Mouse (Mus musculus) hindbrain, embryonic 16.5 days (tissue): ENCODE measurements around the gene Tor1aip2. TPM values are rescaled to one million over a fixed set of nuclear protein-coding genes. Genes with fewer than 3 reads are reported as not detected.

Source experiments
- ATAC-seq: fragments of 200-750 bp; cut with Nextera tagmentation; 2 replicates; pipeline ENCODE4 v1.8.0; 2017; ENCODE audit warnings: moderate TSS enrichment, moderate library complexity
- H3K27ac ChIP-seq: fragments of 300-500 bp; sonication (generic); 2 replicates; pipeline ENCODE4 v1.5.1; 2014; ENCODE audit warnings: low read depth, mild to moderate bottlenecking, control low read depth, low read length, moderate library complexity
- H3K27me3 ChIP-seq: fragments of 300-500 bp; sonication (generic); replicated peaks from 2 replicates; pipeline ENCODE4 v1.6.1; 2014; ENCODE audit warnings: low read length; ENCODE audit not compliant: control insufficient read depth, insufficient read depth
- H3K36me3 ChIP-seq: fragments of 300-500 bp; sonication (generic); 2 replicates; pipeline ENCODE4 v1.6.1; 2014; ENCODE audit warnings: mild to moderate bottlenecking, low read length, moderate library complexity, mixed read lengths; ENCODE audit not compliant: control insufficient read depth, insufficient read depth
- H3K4me1 ChIP-seq: fragments of 300-500 bp; sonication (generic); 2 replicates; pipeline ENCODE4 v1.6.1; 2014; ENCODE audit warnings: low read depth, low read length; ENCODE audit not compliant: control insufficient read depth, insufficient read depth
- H3K4me2 ChIP-seq: fragments of 300-500 bp; sonication (generic); 2 replicates; pipeline ENCODE4 v1.6.1; 2014; ENCODE audit warnings: mild to moderate bottlenecking, low read length, control low read depth, moderate library complexity
- H3K4me3 ChIP-seq: fragments of 300-500 bp; sonication (generic); 2 replicates; pipeline ENCODE4 v1.5.1; 2014; ENCODE audit warnings: mild to moderate bottlenecking, low read length, control low read depth, moderate library complexity
- H3K9ac ChIP-seq: fragments of 300-500 bp; sonication (generic); 2 replicates; pipeline ENCODE4 v1.6.1; 2014; ENCODE audit warnings: low read depth, mild to moderate bottlenecking, control low read depth, low read length, moderate library complexity
- H3K9me3 ChIP-seq: fragments of 300-500 bp; sonication (generic); 2 replicates; pipeline ENCODE4 v1.6.1; 2014; ENCODE audit warnings: mild to moderate bottlenecking, low read length, moderate library complexity; ENCODE audit not compliant: control insufficient read depth
- WGBS: fragments of 180-500 bp; shearing (Covaris S2); extraction: QIAGEN DNeasy Blood & Tissue Kit; methylation state at CpG from one replicate; pipeline ENCODE4 v1.1.7; 2014; 5-methylcytosine and 5-hydroxymethylcytosine counted together
- polyA plus RNA-seq: library from polyadenylated mRNA; unstranded; fragments of >200 nt; fragmentation: Nextera tagmentation; extraction: Ambion mirVana; gene quantifications from 2 replicates; pipeline ENCODE4 v1.2.1, GENCODE M21; 2015

Gene Tor1aip2
- polyA plus RNA-seq, 1 experiment from 2014 or later: 63.9 TPM

GRCm38 (mm10) chr1:156062193-156062592 lies 27.0 kb downstream of the Tor1aip2 start:
- no peaks in the 10 kb centered on the region for H3K9me3 ChIP-seq
- no peak for ATAC-seq
- H3K4me1 ChIP-seq: no peaks in the 10 kb centered on the region
- H3K27ac ChIP-seq: no peak overlapping the region
- no peak overlapping the region for H3K9ac ChIP-seq
- H3K27me3 ChIP-seq: no peaks in the 10 kb centered on the region
- H3K36me3 ChIP-seq: peaks cover 15% of the 10 kb centered on the region
- no peak overlapping the region for H3K4me2 ChIP-seq
- 91% methylated on average over 4 of the region's 4 CpGs for WGBS
- no peak overlapping the region for H3K4me3 ChIP-seq

- H3K27me3 ChIP-seq: no peaks in the 10 kb centered on the region
- no peak overlapping the region for H3K9ac ChIP-seq
- no peaks in the 10 kb centered on the region for H3K4me1 ChIP-seq
- H3K4me3 ChIP-seq: no peak overlapping the region
- 68% methylated on average over 3 of the region's 3 CpGs for WGBS
- no peak overlapping the region for H3K4me2 ChIP-seq
- H3K27ac ChIP-seq: no peak overlapping the region
- H3K9me3 ChIP-seq: no peaks in the 10 kb centered on the region
- H3K36me3 ChIP-seq: peaks cover 15% of the 10 kb centered on the region
- no peak for ATAC-seq
Observed at GRCm38 (mm10) chr1:156066133-156066532, 30.9 kb downstream of the Tor1aip2 start.

- Histone ChIP-seq H3K4me2 (no peak overlapping the region), H3K4me1 (no peaks in the 10 kb centered on the region), H3K27ac (no peak overlapping the region), H3K36me3 (no peaks in the 10 kb centered on the region; the same call in 1 of the 2 replicates), H3K9me3 (no peaks in the 10 kb centered on the region), H3K27me3 (no peaks in the 10 kb centered on the region), H3K4me3 (no peak overlapping the region), H3K9ac (no peak overlapping the region)
- 88% methylated on average over 14 of the region's 14 CpGs for WGBS
- no peak for ATAC-seq
Observed at GRCm38 (mm10) chr1:156070106-156070505, 34.9 kb downstream of the Tor1aip2 start.

GRCm38 (mm10) chr1:156073169-156073821 lies 38.1 kb downstream of the Tor1aip2 start:
- no peak overlapping the region for H3K4me2 ChIP-seq
- no peaks in the 10 kb centered on the region for H3K27me3 ChIP-seq
- ATAC-seq: no peak
- H3K36me3 ChIP-seq: no peaks in the 10 kb centered on the region
- H3K4me1 ChIP-seq: no peaks in the 10 kb centered on the region
- 67% methylated on average over 15 of the region's 15 CpGs for WGBS
- no peak overlapping the region for H3K27ac ChIP-seq
- no peak overlapping the region for H3K9ac ChIP-seq
- H3K4me3 ChIP-seq: no peak overlapping the region
- H3K9me3 ChIP-seq: no peaks in the 10 kb centered on the region

DNA sequence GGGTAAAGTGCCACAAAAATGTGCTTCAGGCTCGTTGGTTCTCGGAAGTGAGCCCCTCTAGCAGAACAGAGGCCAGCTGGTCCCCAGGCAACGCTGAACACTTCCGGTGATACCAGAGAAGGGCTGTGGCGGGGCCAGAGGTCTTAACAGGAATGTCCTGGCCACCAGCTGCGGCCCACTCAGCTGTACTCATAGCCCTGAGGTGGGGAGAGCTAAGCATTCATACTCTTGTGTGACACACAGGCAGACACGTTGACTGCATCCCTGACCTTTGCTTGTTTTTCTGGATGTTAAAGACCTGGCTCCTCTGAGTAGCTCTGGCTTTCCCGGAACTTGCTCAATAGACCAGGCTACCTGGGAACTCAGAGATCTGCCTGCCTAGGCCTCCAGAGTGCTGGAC lies 39.4 kb downstream of the Tor1aip2 start:
- H3K27ac ChIP-seq: no peak overlapping the region
- H3K36me3 ChIP-seq: no peaks in the 10 kb centered on the region
- H3K4me2 ChIP-seq: no peak overlapping the region
- no peak for ATAC-seq
- no peak overlapping the region for H3K9ac ChIP-seq
- H3K4me1 ChIP-seq: no peaks in the 10 kb centered on the region
- H3K4me3 ChIP-seq: no peak overlapping the region
- 49% methylated on average over 8 of the region's 8 CpGs for WGBS
- no peaks in the 10 kb centered on the region for H3K27me3 ChIP-seq
- no peaks in the 10 kb centered on the region for H3K9me3 ChIP-seq

DNA sequence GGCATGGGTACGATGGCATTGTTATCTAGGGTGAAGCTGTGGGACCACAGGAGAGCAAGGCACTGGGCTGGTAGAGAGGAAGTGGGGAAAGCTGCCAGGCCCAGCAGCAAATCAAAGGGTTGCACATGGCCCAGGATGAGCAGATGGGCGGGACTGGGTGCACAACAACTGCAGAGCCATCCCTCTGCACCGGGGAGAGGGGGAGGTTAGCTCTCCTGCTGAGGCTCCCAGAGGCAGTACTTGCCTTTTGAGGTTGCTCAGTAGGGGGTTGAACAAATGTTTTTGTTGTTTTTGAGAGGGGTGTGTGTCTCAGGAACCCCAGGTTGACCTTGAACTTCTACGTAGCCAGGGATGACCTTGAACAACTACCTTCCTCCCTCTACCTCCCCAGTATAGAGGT lies 41.3 kb downstream of the Tor1aip2 start:
- Histone ChIP-seq H3K9ac (no peak overlapping the region), H3K27ac (no peak overlapping the region), H3K4me1 (no peaks in the 10 kb centered on the region), H3K9me3 (no peaks in the 10 kb centered on the region), H3K4me3 (no peak overlapping the region), H3K4me2 (no peak overlapping the region), H3K27me3 (no peaks in the 10 kb centered on the region), H3K36me3 (no peaks in the 10 kb centered on the region)
- 44% methylated on average over 4 of the region's 4 CpGs for WGBS
- no peak for ATAC-seq

DNA sequence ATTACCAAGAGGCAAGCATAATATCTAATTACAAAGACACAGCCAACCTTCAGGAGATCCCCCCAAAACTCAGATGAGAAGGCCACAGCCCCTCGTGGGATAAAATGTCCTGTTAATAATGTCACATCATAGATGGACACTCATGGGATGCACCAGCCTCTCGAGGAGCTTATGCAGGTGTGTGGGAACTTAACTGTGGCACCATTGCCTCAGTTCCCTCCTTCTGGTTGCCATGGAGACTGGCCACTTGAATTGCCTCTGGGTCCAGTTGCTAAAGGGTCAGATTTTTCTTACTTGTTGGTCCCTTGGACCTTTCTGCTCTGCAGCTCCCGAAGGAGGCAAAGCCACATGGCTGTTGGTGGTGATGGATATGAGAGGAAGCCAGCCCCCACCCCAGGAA lies 42.5 kb downstream of the Tor1aip2 start:
- H3K27me3 ChIP-seq: no peaks in the 10 kb centered on the region
- no peak overlapping the region for H3K4me3 ChIP-seq
- no peaks in the 10 kb centered on the region for H3K4me1 ChIP-seq
- no peak overlapping the region for H3K27ac ChIP-seq
- no peaks in the 10 kb centered on the region for H3K36me3 ChIP-seq
- ATAC-seq: no peak
- no peaks in the 10 kb centered on the region for H3K9me3 ChIP-seq
- 60% methylated on average over 3 of the region's 3 CpGs for WGBS
- no peak overlapping the region for H3K4me2 ChIP-seq
- no peak overlapping the region for H3K9ac ChIP-seq

- Histone ChIP-seq H3K9me3 (no peaks in the 10 kb centered on the region), H3K27ac (no peak overlapping the region), H3K4me2 (no peak overlapping the region), H3K4me3 (no peak overlapping the region), H3K27me3 (no peaks in the 10 kb centered on the region), H3K36me3 (no peaks in the 10 kb centered on the region), H3K9ac (no peak overlapping the region), H3K4me1 (no peaks in the 10 kb centered on the region)
- ATAC-seq: no peak
- 71% methylated on average over 3 of the region's 3 CpGs for WGBS
Observed at GRCm38 (mm10) chr1:156084603-156085002, 49.4 kb downstream of the Tor1aip2 start.

DNA sequence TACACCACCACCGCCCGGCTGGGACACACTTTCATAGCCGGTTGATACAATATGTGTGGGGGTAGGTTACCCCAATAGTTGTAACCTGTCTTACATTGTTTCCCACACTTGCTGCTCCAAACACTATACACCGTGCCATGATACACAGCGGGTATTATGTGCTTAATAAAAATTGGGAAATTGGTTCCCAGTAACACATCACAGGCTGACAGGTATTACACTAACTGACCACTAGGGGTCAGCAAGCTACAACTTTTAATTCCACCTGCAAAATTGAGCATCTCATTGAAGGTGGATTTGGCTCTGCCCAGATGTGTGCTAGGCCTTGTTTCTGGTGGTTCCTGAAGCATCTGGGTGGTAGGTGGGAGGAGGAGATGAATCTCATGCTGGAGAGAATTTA lies 50.6 kb downstream of the Tor1aip2 start:
- Histone ChIP-seq H3K4me2 (no peak overlapping the region), H3K36me3 (no peaks in the 10 kb centered on the region), H3K9ac (no peak overlapping the region), H3K27me3 (no peaks in the 10 kb centered on the region), H3K4me1 (no peaks in the 10 kb centered on the region), H3K27ac (no peak overlapping the region), H3K4me3 (no peak overlapping the region), H3K9me3 (no peaks in the 10 kb centered on the region)
- 57% methylated on average over 5 of the region's 5 CpGs for WGBS
- ATAC-seq: peak; percentile 73

DNA sequence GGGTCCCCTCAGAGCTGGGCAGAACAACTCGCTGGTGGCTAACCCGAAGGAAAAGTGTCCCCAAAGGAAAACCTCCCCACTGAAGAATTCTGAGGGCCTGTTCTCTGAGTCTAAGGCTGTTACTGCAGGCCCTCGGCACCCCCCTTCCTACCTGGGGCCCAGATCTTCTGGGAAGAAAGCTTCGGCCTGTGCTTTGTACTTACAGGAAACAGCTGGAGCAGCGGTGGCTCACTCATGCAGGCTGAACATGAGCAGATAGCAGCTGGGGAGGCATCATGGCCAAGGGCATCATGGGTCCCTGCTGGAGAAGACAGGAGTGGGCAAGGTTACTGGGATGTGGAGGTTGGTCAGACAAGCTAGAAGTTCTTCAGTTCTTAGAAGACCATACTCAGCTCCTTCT lies 52.4 kb downstream of the Tor1aip2 start:
- Histone ChIP-seq H3K4me2 (no peak overlapping the region), H3K4me1 (no peaks in the 10 kb centered on the region), H3K9ac (no peak overlapping the region), H3K9me3 (no peaks in the 10 kb centered on the region), H3K27ac (no peak overlapping the region), H3K36me3 (no peaks in the 10 kb centered on the region), H3K27me3 (no peaks in the 10 kb centered on the region), H3K4me3 (no peak overlapping the region)
- 87% methylated on average over 5 of the region's 5 CpGs for WGBS
- no peak for ATAC-seq
